Mouse (Mus musculus) R1 (cell line): ENCODE measurements around the gene Slc6a19.

ENCODE experiments used
- DNase-seq: peaks from one replicate; pipeline ENCODE4 v3.0.0-alpha.2; 2018; ENCODE audit warnings: low read depth, low spot score

Slc6a19 gene

GRCm38 (mm10) chr13:73660163-73660695 lies 44.4 kb downstream of the Slc6a19 start:
- DNase-seq: no peak

GRCm38 (mm10) chr13:73658953-73659352 lies 45.7 kb downstream of the Slc6a19 start:
- DNase-seq: peak; percentile 8

GRCm38 (mm10) chr13:73654976-73655375 lies 49.7 kb downstream of the Slc6a19 start:
- no peak for DNase-seq

GRCm38 (mm10) chr13:73653266-73653665 lies 51.4 kb downstream of the Slc6a19 start:
- no peak for DNase-seq

GRCm38 (mm10) chr13:73646397-73647087 lies 58.1 kb downstream of the Slc6a19 start:
- DNase-seq: peak; percentile 77

- no peak for DNase-seq
Measured at GRCm38 (mm10) chr13:73641296-73641695, 63.4 kb downstream of the Slc6a19 start.

GRCm38 (mm10) chr13:73637826-73638225 lies 66.8 kb downstream of the Slc6a19 start:
- no peak for DNase-seq

GRCm38 (mm10) chr13:73631837-73632236 lies 72.8 kb downstream of the Slc6a19 start:
- DNase-seq: no peak
